Mouse (Mus musculus): Measurements from ENCODE around the gene 1700047I17Rik2. TPM values are rescaled to one million over a fixed set of nuclear protein-coding genes. Genes with fewer than 3 reads are reported as not detected.

The 1700047I17Rik2 gene
- not detected in 2 replicates for polyA plus RNA-seq (2015; fragmentation: Nextera tagmentation; extraction: Ambion mirVana)

DNA sequence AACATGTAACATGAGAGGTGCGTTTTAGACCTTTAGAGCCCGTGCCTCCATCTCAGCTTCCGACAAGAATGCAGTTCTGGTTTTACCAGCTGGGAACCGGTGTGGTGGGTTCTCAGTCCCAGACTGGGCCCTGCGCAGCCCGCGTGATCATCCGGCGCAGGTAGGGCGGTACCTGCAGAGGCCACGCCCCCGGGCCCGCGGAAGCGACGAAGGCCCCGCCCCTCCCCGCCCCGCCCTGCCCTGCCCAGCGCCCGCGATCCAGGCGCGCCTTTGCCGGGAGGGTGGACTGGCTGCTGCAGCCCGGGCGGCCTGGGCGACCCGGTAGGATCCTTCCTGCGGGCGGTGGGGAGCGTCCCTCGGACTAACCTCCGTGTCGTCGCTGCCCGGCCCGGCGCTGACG, at the start of gene 1700047I17Rik2:
TSS of gene 1700047I17Rik2 (plus strand) at position 287 of the 400 bp plus-strand sequence.

GRCm38 (mm10) chr12:55154559-55155448, 44.6 kb upstream of the 1700047I17Rik2 start, which contains the start of gene Srp54b:
Gene Srp54b (plus strand): TSS chr12:55155104.

DNA sequence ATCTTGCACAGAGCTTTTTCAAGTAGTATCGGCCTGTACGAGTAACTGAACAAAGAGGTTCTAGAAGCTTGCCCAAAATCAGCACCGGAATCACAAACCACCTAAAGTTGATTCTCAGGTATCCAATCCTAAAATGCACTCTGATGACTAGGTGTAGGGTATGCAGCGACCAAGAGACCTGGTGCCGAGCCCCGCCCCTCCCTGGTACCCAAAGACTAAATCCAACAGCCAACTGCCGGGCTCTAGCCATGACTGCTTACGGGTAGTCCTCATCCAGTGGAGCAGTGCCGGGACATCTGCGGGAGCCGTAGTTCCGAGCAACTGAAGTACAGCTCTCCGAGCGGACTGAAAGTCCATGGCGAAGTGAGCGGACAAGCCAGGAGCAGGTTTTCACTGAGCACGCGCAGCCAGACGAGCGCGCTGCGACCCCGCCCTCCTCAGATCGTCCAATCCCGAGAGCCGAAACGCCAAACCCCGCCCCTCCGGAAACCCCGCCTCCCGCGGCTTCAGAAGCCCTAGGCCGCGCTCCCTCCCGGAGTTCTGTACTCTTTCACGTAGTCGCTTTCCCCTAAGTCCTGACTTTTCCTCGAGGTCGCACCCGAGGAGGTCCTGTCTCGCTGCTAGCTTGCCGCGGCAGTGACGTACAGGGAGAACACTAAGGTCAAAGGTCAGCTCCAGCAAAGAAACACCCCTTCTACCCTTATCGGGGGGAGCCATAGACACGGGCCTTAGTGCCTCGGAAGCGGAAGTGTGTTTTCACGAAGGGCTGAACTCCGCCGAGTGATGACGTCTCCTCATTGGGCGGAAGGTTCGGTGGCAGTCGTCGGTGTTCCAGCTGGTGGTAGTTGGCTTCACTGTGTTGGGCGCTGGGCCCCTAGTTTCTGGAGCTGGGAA, 30.5 kb downstream of the 1700047I17Rik2 start, which contains the start of gene Srp54c:
TSS of gene Srp54c (plus strand) at position 543 of the 894 bp plus-strand sequence.

Other genes with a start within 250 kb of the 1700047I17Rik2 start
- gene Gm20403, start 213.1 kb upstream of the 1700047I17Rik2 start, polyA plus RNA-seq (2015; fragmentation: Nextera tagmentation; extraction: Ambion mirVana): not detected in 2 replicates
- 4.1 TPM in 2 replicates for gene Baz1a, start 185.2 kb upstream of the 1700047I17Rik2 start, polyA plus RNA-seq (2015; fragmentation: Nextera tagmentation; extraction: Ambion mirVana)
- 20.0 and 21.0 TPM in 2 replicates for gene 2700097O09Rik, start 119.5 kb upstream of the 1700047I17Rik2 start, polyA plus RNA-seq (2015; fragmentation: Nextera tagmentation; extraction: Ambion mirVana)
- 165 and 166 TPM in 2 replicates for gene Srp54a, start 119.3 kb upstream of the 1700047I17Rik2 start, polyA plus RNA-seq (2015; fragmentation: Nextera tagmentation; extraction: Ambion mirVana)
- gene Fam177a, start 75.1 kb upstream of the 1700047I17Rik2 start, polyA plus RNA-seq (2015; fragmentation: Nextera tagmentation; extraction: Ambion mirVana): 88.5 and 90.4 TPM in 2 replicates
- gene Srp54b, start 44.5 kb upstream of the 1700047I17Rik2 start, polyA plus RNA-seq (2015; fragmentation: Nextera tagmentation; extraction: Ambion mirVana): 52.2 and 64.2 TPM in 2 replicates
- 70.6 and 80.7 TPM in 2 replicates for gene Srp54c, start 30.6 kb downstream of the 1700047I17Rik2 start, polyA plus RNA-seq (2015; fragmentation: Nextera tagmentation; extraction: Ambion mirVana)
- 7.6 and 7.8 TPM in 2 replicates for gene 1110008L16Rik, start 100.0 kb downstream of the 1700047I17Rik2 start, polyA plus RNA-seq (2015; fragmentation: Nextera tagmentation; extraction: Ambion mirVana)
- 15.8 and 16.7 TPM in 2 replicates for gene Ppp2r3c, start 103.4 kb downstream of the 1700047I17Rik2 start, polyA plus RNA-seq (2015; fragmentation: Nextera tagmentation; extraction: Ambion mirVana)
- 409 and 433 TPM in 2 replicates for gene Psma6, start 184.6 kb downstream of the 1700047I17Rik2 start, polyA plus RNA-seq (2015; fragmentation: Nextera tagmentation; extraction: Ambion mirVana)